Mouse (Mus musculus) forebrain, embryonic 14.5 days (tissue): ENCODE measurements at regions not wholly inside any gene's neighbourhood (a gene's known extent, or its start where the extent isn't known, plus 50 kb on each side); places are given as distances from the start of the nearest gene placed in this dataset.

Source experiments
- ATAC-seq: fragments of 200-750 bp; cut with Nextera tagmentation; 2 replicates; pipeline ENCODE4 v1.8.0; 2017; ENCODE audit warnings: mild to moderate bottlenecking, moderate library complexity
- DNase-seq: peaks from one replicate; pipeline ENCODE4 v3.0.0-alpha.2; 2015; ENCODE audit warnings: low spot score
- H3K27ac ChIP-seq: fragments of 300-500 bp; sonication (generic); 2 replicates; pipeline ENCODE4 v1.5.1; 2014; ENCODE audit warnings: low read depth, mild to moderate bottlenecking, control low read depth, low read length, moderate library complexity
- H3K27me3 ChIP-seq: fragments of 300-500 bp; sonication (generic); replicated peaks from 2 replicates; pipeline ENCODE4 v1.6.1; 2014; ENCODE audit warnings: low read length, control low read depth, mixed read lengths; ENCODE audit not compliant: control insufficient read depth, insufficient read depth
- H3K36me3 ChIP-seq: fragments of 300-500 bp; sonication (generic); 2 replicates; pipeline ENCODE4 v1.6.1; 2014; ENCODE audit warnings: low read length, control low read depth; ENCODE audit not compliant: control insufficient read depth, insufficient read depth
- H3K4me1 ChIP-seq: fragments of 300-500 bp; sonication (generic); 2 replicates; pipeline ENCODE4 v1.6.1; 2014; ENCODE audit warnings: antibody characterized with exemption, low read length, control low read depth; ENCODE audit not compliant: control insufficient read depth, insufficient read depth
- H3K4me2 ChIP-seq: fragments of 300-500 bp; sonication (generic); 2 replicates; pipeline ENCODE4 v1.6.1; 2014; ENCODE audit warnings: mild to moderate bottlenecking, control low read depth, low read length
- H3K4me3 ChIP-seq: fragments of 300-500 bp; sonication (generic); 2 replicates; pipeline ENCODE4 v1.5.1; 2014; ENCODE audit warnings: low read depth, low read length, control low read depth
- H3K9ac ChIP-seq: fragments of 300-500 bp; sonication (generic); 2 replicates; pipeline ENCODE4 v1.6.1; 2014; ENCODE audit warnings: mild to moderate bottlenecking, low read length, control low read depth, moderate library complexity
- H3K9me3 ChIP-seq: fragments of 300-500 bp; sonication (generic); replicated peaks from 2 replicates; pipeline ENCODE4 v1.6.1; 2016; ENCODE audit warnings: low read length, control low read depth, mixed read lengths; ENCODE audit not compliant: control insufficient read depth
- WGBS: fragments of 180-500 bp; shearing (Covaris S2); extraction: QIAGEN DNeasy Blood & Tissue Kit; methylation state at CpG from one replicate; pipeline ENCODE4 v1.1.7; 2014; 5-methylcytosine and 5-hydroxymethylcytosine counted together

DNA sequence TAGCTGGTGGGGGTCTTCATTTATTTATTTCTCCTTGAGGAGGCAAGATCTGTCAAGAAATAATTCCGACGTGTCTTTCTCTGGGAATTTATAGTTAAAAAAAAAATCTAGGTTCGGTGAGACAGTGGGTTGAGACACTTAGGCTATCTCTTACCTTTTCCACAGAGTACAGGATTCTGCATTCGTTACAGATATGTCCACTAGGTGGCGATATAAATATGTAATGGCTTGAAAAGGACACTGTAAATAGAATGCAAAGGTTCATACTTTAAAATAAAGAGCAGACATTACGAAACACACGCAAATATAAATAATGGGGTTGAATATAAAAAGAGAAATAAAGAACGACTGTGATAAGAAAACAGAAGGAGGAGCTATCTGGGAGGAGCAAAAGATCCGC lies 517.5 kb downstream of the Cps1 start:
- Histone ChIP-seq H3K27ac (no peak overlapping the region), H3K4me1 (no peaks in the 10 kb centered on the region), H3K27me3 (no peaks in the 10 kb centered on the region), H3K4me2 (no peak overlapping the region), H3K36me3 (no peaks in the 10 kb centered on the region), H3K9me3 (no peaks in the 10 kb centered on the region), H3K4me3 (no peak overlapping the region), H3K9ac (no peak overlapping the region)
- ATAC-seq (peak; percentile 89), DNase-seq (peak; percentile 82)
- WGBS, result 23% methylated on average over 9 of the region's 9 CpGs

DNA sequence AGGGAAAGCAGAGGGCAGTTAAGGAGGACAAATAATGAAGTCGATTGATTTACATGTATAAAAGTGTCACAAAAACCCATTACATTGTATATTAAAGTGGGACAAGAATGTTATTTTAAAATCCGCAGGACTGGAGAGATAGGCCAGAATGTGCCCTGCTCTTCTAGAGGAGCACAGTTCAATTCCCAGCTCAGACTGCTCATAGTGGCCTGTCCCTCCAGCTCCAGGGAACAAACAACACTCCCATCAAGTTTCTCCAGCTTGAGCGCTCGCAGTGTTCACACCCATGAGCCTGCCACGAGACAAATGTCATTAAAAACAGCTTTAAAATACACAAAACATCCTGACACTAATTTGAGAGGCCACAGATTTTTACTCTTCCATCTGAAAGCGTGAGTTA lies 517.9 kb downstream of the Cps1 start:
- ATAC-seq (0 out of 2 replicates have a peak, but pooled peaks have one; percentile 59), DNase-seq (peak; percentile 23)
- 54% methylated on average over 6 of the region's 6 CpGs for WGBS
- Histone ChIP-seq H3K36me3 (no peaks in the 10 kb centered on the region), H3K9ac (no peak overlapping the region), H3K4me1 (no peaks in the 10 kb centered on the region), H3K27ac (no peak overlapping the region), H3K4me2 (no peak overlapping the region), H3K27me3 (no peaks in the 10 kb centered on the region), H3K9me3 (no peaks in the 10 kb centered on the region), H3K4me3 (no peak overlapping the region)

DNA sequence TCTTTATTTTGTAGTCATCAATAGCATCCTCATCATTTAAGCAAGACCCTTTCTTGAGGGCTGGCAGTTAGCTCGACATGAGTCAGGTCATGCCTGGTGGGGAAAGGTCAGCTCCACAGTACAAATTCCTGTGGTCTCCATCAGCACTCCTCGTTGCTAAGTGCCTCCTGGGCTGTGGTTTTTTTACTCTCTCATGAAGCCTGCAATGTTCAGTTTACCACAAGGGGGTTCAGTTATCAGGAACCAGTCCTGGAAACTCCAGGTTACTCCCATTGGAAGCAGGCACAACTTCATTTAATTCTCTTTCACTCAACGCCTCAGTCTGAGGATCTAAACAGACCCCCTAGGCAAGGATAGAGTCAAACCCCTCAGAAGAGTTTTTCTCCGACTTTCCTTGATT lies 520.8 kb downstream of the Cps1 start:
- no peaks in the 10 kb centered on the region for H3K27me3 ChIP-seq
- no peak overlapping the region for H3K27ac ChIP-seq
- 62% methylated on average over 4 of the region's 4 CpGs for WGBS
- H3K4me3 ChIP-seq, result no peak overlapping the region
- no peaks in the 10 kb centered on the region for H3K4me1 ChIP-seq
- H3K9ac ChIP-seq, result no peak overlapping the region
- DNase-seq (no peak), ATAC-seq (no peak)
- no peaks in the 10 kb centered on the region for H3K36me3 ChIP-seq
- H3K4me2 ChIP-seq, result no peak overlapping the region
- no peaks in the 10 kb centered on the region for H3K9me3 ChIP-seq
